Mouse (Mus musculus) erythroblast, embryonic 14.5 days (primary cell): ENCODE results near the gene Gapvd1.

Experiments
- GATA1 ChIP-seq: IDR thresholded peaks from 2 replicates; pipeline ENCODE4 v1.6.1; 2012; ENCODE audit warnings: low read length, inconsistent platforms, mixed read lengths
- TAL1 ChIP-seq: IDR thresholded peaks from 3 replicates; pipeline ENCODE4 v1.6.1; 2012; ENCODE audit warnings: low read length, inconsistent platforms, mixed read lengths

DNA sequence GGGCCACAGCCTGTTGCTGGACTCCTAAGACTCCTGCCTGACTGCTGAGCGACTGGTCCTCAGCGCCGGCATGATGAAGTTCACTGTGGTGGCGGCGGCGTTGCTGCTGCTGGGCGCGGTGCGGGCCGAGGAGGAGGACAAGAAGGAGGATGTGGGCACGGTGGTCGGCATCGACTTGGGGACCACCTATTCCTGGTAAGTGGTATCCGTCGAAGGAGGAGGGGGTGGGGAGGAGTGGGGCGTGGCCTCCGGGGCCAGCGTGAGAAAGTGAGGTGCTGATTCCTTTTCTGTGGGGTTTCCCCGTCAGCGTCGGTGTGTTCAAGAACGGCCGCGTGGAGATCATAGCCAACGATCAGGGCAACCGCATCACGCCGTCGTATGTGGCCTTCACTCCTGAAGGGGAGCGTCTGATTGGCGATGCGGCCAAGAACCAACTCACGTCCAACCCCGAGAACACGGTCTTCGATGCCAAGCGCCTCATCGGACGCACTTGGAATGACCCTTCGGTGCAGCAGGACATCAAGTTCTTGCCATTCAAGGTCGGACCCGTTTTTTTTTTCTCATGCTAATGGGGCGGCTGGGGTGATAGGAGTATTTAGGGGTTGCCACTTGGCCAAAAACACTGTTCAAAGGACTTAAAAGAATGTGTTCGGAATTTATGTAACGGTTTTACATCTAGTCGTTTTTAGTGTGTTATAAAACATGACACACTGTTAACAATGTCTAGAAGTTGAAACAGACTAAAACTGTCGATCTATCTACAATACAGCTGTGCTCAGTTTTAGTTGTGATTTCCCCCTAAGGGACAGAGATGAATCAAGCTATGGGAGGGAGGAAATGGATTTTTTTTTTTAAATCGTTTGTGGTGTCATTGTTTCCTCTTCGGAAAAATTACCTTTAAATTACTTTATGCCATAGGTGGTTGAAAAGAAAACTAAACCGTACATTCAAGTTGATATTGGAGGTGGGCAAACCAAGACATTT lies 17.5 kb upstream of the Gapvd1 start:
- TF ChIP-seq TAL1 (no peak), GATA1 (no peak)
